Mouse (Mus musculus) layer of hippocampus, postnatal 25 days (tissue): ENCODE measurements around the gene Akap6. TPM values are rescaled to one million over a fixed set of nuclear protein-coding genes. Genes with fewer than 3 reads are reported as not detected.
A peak's percentile ranks its signal among the peaks of the same experiment; 100 is the strongest.

ENCODE experiments used
- DNase-seq, 2 experiments: peaks; one replicate each; pipeline ENCODE4 v3.0.0; 2022; ENCODE audit warnings: mixed read lengths in 2 of 2, low spot score in 1 of 2; ENCODE audit errors: extremely low spot score in 1 of 2
- total RNA-seq, 2 experiments: library from RNA; stranded (reverse); gene quantifications; 2 replicates each; pipeline ENCODE4 v1.2.3; 2021

The Akap6 gene
- total RNA-seq, 2 experiments from 2014 or later, result 121 to 133 TPM

DNA sequence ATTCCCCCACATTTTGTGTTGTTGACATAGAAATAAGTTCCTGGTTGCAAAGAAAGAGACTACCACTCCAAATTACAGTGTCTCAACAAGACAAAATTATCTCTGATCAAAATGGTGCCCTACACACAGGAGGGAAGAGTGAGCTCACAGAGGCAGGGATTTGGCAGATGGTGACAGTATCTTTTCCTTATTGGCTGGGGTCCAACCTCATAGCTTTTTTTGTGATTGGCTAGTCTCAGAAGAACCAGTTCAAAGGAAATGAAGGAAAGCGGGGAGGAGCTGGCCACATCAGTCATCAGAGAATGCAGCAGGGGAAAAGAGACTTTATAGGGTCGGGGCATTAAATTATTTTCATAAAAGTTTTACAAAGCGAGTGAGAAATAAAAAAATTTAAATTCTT lies 386.6 kb downstream of the Akap6 start:
- no peak for DNase-seq

GRCm38 (mm10) chr12:53112276-53112675 lies 413.1 kb downstream of the Akap6 start:
- DNase-seq, result no peak

DNA sequence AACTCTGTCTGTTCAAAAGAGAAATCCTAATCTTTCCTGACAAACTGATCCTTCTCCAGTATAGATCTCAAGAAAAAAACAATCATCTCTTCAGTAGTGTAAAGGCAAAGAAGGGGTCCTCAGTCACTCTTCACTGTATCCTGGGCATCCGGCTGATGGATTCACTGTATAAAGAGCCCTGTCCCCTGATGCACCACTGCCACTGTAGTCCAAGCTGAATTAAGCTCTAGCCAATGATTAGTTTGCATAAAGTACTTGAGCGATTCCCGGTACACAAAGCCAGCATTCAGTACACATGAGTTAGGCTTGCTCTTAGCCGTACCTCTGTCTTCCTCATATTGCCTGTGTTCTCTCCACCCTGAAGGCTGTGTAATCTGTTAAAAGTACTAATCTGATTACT lies 420.2 kb downstream of the Akap6 start:
- DNase-seq, result no peak

- DNase-seq, result no peak
Measured at GRCm38 (mm10) chr12:53124131-53124530, 424.9 kb downstream of the Akap6 start.

DNA sequence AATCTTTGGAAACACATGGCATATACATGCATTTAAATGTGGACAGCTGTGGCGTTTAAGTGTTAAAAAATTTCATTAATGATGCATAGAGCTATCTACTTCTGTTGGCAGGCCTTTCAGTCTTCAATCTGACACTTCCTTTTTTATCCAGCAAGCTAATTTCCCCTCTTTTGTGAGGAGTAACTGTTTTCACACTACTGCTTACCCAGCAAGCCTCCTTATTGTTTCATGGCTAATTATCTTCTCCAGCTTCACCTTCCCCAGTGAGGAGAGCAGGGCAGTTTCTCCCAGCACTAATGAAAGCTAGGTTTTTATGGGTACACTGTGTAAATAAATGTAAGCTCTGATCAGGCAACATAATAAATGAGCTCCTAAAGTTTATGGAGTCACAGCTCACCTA lies 425.5 kb downstream of the Akap6 start:
- DNase-seq, result no peak

DNA sequence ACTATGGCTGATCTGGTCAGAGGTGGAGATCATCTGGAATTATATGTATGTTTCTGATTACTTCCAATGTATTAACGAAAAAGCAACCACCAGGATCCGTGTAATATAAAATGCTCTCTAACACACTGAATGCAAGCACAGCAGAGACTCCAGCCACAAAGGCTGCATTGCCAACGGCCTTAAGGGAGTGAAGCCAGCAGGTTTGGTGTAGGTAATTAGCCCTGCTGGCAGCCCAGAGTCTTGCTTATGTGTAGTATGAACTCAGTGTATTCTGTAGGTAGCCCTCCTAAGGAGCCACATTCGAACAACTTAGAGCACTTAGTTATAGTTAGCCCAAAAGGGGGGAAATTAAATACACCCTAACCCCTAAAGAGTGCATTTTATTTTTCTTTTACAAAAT lies 426.1 kb downstream of the Akap6 start:
- DNase-seq, result no peak

DNA sequence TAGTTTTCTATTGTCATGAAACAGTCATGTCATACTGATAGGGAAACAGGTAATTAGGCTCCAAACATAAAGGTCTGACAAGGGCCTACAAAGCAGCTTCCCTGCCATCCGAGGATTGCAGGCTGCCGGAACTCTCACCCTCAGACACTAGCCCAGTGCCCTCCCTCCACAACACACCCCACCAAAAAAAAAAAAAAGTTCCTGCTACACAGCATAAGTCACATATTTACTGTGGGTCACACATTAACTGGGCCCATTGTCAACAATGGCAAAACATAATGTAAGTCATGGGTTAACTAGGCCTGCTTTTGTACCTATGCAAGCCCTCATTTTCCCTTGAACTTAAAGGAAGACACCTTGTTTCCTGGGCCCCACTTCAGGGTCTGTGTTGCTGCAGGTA lies 435.0 kb downstream of the Akap6 start:
- DNase-seq, result no peak

- no peak for DNase-seq
Measured at GRCm38 (mm10) chr12:53137331-53137730, 438.1 kb downstream of the Akap6 start.

- DNase-seq, result no peak
Measured at GRCm38 (mm10) chr12:53144122-53144695, 445.0 kb downstream of the Akap6 start.

DNA sequence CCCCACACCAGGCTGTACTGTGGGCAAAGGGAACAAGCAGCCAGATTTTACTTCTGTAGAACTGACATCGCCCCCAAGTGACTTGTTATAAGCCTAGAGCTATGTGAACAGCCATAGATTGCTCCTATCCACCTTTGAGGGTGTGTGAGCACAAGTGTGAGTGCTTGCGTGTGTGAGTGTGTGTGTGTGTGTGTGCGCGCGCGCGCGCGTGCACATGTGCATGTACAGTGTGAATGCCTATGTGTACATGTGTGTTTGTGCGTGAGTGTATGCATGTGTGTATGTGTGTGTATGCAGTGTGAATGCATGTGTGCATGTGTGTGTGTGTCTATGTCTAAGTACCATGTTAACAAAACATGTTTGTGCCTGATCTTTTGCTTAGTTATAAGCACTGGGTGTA lies 445.6 kb downstream of the Akap6 start:
- no peak for DNase-seq

DNA sequence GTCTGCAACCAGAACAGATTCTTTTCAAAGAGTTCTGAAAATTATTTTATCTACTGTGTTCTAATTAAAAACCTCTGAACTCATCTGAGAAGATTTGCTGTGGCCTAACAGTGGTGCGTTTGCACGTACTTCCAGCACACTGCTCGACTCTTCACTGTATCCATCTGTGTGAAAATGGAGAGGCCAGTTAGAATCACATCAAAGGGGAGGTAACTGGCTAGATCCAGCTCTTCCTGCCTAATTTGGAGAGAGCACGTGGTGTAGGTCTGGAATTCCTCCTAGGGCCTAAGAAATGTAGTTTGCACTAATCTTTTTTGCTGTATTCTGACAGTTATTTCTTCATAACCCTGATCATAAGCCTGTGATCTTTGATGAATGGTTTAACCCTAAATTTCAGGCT lies 446.3 kb downstream of the Akap6 start:
- no peak for DNase-seq

GRCm38 (mm10) chr12:53146460-53147050 lies 447.4 kb downstream of the Akap6 start:
- peak in 1 of 2 experiments; percentile 18 for DNase-seq

GRCm38 (mm10) chr12:53147696-53148095 lies 448.5 kb downstream of the Akap6 start:
- DNase-seq, result no peak

DNA sequence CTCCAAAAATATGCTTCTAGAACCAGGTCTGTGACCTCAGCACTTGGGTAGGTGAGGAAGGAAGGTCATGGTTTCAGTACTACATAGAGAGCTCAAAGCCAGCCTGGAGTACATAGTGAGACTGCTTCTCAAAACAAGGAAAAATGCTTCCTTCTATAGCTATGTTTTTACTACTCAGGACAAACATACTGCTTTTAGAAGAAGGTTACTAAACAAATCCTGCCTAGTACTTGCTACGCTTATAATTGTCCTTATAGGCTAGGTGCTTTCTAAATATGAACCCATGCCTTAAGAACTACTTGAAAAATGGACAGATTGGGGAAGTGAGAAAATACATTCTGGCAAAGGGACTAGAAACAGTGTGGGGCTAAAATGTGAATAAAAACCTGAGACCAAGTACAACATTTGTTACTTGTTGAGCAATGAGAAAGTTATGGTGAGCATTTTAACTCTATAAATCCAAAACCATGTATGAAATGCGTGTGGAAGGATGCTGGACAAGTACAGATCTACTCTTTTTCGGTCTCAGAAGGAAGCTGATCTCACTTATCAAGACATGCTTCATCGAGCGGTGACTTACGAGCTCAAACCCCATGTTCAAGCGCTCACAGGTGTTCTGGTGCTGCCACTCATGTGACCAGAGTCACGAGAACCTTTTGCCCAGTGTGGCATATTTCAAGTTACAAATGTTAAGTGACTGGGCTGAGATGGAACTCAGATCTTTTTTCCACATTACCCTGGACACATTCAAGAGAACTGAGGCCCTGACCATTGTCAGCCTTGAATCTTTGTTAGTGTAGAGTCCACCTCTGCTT lies 469.2 kb downstream of the Akap6 start:
- DNase-seq, result no peak

DNA sequence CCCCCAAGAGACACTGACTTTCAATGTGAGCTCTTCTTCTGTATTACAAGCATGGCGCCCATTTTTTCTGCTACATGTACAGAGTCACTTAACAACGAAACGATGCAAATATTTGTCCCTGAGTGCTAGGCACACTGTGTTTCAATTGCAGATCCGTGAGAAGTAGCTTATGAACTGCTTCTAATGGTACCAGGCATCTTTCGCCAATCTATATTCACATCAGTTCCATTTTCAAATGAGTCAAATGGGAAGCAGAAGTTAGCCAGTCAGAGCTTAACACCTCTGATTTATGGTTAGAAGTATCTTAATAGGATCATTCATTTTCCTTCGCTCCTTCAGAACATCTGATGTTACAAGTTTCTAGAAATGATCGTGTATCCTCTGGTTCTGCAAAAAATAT lies 492.3 kb downstream of the Akap6 start:
- DNase-seq, result no peak

GRCm38 (mm10) chr12:53193664-53194063 lies 494.5 kb downstream of the Akap6 start:
- DNase-seq, result no peak

Other genes with a start within 250 kb of the Akap6 start
- gene Arhgap5, start 195.4 kb upstream of the Akap6 start, total RNA-seq, result 100 to 1,000 TPM; 130 to 134 TPM